Mouse (Mus musculus) CH12F3 (cell line): Measurements from ENCODE around the gene Spag6.

Source experiments
- in situ Hi-C: fragments of 300-500 bp; cut with MboI; formaldehyde crosslinking; loops from 2 replicates; pipeline ENCODE4 v1.14.3; 2020; ENCODE audit warnings: low sequenced_read_pairs

Gene Spag6

DNA sequence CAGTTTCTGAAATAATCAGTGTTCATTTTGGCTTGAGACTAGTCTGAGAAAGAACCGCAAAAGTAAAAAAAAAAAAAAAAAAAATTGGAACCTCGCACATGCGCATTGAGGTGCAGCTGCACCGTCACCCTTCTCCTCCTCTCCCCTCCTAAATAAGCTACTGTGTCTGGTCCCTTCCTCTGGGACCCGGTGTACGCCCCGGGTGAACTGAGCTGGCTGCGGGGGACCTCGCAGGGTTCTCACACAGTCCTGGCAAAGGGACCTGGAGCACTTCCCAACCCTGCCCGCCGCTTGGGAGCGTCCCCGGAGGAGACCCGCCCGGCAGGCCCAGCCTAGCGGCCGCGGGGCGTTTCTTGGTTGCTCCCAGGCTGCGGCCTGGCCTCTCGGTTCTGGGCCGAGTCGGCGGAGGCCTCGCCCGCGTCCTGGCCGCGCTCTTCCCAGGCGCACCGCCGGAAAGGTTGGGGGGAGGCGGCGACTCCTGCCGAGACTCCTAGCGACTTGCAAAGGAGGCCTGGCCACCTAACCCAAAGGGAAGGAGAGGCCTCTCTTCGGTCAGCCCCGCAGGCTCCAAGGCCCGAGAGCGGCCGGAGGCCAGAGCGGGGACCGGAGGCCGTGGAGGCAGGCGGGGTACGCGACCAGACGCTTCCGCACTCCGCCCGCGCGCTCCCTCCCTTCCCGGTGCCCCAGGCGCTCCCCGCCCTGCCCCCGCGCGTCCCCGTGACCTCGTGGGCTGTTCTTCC is at the start of gene Spag6:
Spag6 (plus strand) TSS at position 162 of the 740 bp plus-strand sequence.
- in situ Hi-C loops = no loop called here

DNA sequence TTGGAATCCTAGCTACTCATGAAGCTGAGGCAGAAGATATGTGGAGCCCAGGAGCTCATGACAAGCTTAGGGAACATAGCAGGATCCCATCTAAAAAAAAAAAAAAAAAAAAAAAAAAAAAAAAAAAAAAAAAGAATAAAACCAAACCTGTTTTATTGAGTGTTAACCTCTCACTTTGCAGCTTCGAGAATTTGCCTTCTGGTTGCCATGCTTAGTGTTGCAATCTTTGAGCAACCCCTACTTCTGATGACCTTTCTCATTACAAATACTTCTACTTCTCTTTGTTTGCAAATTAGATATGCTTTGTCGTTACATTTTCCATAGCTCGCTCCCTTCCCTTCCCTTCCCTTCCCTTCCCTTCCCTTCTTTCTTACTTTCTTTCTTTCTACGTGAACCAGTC is 45.3 kb upstream of the Spag6 start:
- in situ Hi-C loops = no loop called here

DNA sequence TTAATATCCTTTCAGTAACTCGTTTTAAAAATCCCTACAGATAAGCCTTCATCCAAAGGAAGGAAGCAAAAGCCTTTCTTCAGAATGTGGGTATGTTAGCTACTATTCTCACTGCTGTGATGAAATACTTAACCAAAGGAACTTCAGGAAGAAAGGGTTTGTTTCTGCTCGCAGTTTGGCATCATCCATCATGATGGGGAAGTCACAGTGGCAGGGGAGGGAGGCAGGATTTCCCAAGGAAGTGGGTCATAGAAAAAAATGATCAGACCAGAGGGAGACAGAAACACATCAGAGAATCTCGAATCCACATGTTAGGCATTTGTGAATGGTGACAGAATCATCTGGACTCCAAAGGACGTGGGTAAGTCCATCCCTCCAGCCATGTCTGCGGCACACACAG is 39.0 kb upstream of the Spag6 start:
- in situ Hi-C loops = no loop called here

DNA sequence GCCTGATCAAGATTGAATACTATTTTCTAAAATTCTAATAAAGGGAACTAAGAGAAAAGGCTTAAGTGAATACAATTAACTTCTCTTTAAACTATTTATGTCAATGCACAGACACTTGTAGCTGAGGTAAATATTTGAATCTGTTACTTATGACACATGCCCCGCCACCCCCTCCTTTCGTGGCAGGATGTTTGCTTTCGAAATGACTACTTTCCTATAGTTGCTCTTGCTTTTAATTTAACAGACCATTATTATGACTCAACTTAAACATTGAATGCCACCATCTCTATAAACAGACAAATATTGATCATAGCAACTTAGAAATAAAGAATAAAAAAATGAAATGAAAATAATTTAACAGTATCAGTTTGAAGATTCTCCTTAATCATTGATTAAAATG is 29.8 kb upstream of the Spag6 start:
- in situ Hi-C loops = no loop called here

DNA sequence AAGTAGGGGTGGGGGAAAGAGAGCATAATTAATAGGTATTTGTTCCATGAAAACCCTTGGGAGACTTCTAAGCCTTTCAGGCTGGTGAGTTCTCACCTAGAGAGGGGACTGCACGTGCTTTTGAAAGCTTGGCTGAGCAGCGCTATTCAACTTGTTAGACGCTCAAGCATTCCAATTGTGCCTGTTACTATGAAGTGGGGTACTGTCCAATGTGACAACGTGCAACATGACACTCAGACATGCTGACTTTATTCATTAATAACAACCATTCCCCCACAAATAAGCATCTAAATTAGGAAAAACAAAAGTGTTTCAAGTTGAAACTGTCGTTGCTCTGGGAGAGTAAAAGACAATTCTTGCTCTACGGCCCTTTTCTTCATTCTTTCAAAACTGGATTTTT is 22.8 kb upstream of the Spag6 start:
- in situ Hi-C loops = no loop called here

DNA sequence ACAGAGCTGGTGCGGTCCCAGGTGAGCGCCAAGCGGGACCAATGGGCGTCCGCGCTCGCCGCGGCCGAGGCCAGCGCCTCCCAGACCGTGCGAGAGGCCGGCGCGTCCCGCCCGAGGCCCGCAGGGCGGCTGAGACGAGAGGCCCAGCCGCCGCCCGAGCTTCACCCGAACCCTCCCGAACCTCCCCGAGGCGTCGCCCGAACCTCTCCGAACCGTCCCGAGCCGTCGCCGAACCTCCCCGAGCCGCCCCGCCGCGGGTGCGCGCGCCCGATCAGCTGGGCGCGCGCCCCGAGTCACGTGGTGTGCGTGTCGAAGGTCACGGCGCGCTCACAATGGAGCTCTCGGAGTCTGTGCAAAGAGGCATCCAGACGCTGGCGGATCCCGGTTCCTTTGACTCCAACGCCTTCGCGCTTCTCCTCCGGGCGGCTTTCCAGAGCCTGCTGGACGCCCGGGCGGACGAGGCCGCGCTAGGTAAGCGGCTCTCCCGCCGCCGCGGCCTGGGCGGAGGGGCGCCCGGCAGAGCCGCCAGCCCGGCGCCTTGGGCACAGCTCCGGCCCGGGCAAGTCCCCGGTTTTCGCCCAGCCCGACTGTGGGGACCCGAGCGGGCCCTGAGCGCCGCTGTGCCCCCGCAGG is 21.6 kb upstream of the Spag6 start, which contains the start of gene Commd3:
Commd3 (plus strand) TSS at position 252 of the 633 bp plus-strand sequence.
- in situ Hi-C loops = no loop called here

DNA sequence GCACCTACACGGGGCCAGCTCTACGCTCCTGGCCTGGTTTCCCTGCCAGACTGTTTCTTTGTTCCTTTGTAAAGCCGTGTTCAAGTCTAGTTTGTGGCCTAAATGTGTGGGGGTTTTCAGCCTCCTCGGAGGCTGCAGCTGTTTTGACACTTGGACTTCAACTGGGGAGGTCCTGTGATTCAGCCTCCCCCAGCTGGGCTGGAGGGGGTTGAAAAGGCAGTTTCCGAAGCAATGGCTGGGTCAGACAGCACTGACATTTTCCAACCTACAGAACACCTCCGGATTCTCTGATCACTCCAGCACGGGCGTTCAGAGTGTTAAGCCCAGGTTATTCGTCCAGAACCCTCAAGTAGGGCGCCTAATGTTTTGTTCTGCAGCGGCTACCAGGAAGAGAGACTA is 21.1 kb upstream of the Spag6 start:
- in situ Hi-C loops = no loop called here

DNA sequence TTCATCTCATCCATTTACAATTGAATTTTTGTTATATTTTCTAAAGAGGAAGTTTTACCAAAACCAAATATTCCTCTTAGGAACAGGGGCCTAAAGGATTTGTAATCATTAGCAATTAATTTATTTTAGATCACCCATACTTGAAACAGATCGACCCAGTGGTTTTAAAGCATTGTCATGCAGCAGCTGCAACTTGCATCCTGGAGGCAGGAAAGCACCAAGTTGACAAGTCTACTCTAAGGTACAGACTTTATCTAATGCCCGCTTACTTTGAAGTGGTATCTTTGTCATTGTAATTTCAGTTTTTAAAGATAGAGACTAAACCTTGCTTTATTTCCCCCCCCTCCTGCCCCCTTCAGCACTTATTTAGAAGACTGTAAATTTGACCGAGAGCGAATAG is 20.1 kb upstream of the Spag6 start:
- in situ Hi-C loops = no loop called here

DNA sequence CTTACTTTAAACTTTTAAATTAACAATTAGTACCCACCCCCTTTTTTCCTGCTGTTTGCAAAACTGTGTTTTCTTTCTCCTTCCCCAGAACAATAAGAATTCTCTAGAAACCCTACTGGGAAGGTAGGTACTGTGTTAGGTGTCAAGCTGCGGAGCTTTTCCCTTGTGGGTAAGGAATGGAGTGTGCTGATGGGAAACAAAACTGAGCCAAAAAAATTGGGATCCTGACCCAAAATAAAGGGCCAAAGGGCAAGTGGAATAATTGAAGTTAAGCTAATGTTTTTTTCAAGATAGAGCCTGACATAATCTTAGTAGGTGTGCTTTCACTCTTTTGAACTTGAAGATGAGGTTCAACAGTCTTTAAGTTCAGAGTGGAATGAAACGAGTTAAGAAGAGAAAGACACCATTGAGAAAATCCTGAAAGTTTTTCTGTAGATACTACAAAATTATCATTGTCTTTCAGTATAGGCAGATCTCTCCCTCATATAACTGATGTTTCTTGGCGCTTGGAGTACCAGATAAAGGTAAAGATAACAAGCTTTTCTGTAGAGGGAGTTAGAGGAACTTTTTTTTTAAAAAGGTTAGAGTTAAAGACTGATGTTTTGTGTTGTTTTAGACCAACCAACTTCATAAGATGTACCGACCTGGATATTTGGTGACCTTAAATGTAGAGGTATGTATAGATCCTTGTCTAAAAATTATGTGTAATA is 19.5 kb upstream of the Spag6 start:
- in situ Hi-C loops = no loop called here

DNA sequence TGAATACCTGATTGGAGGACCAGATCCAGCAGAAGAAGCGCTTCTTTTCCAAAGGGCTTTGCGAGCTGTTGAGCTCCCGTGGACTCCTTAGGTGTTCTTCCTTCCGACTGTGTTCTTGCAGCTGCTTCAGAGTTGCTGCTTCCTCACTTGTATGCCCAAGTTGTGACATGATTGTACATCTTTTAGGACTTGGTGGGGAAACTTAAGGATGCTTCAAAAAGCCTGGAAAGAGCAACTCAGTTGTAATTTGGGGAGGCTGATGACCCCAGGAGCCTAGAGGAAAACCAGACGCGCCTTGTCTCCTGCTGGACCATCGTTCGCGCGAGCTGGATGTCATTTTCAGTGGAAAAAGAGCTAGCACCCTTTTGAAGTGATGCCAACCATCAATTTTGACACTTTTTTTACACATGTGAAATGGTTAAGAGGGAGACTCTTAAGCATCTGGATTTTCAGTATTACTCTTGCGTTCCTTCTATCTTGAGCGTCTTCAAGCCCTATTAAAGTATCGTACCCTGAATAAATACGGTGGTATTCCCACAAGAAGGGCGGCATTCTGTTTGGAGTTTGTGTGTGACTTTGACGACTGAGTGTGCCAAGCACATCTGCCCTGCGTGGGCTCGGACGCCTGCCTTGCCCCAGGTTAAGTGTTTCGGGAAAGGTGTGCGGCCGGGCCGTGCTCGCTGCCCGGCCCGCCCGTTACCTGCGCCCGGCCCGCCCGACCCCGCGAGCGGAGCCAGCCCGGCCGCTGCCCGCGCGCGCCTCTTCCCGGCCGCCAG is 18.0 kb upstream of the Spag6 start:
- in situ Hi-C loops = no loop called here

DNA sequence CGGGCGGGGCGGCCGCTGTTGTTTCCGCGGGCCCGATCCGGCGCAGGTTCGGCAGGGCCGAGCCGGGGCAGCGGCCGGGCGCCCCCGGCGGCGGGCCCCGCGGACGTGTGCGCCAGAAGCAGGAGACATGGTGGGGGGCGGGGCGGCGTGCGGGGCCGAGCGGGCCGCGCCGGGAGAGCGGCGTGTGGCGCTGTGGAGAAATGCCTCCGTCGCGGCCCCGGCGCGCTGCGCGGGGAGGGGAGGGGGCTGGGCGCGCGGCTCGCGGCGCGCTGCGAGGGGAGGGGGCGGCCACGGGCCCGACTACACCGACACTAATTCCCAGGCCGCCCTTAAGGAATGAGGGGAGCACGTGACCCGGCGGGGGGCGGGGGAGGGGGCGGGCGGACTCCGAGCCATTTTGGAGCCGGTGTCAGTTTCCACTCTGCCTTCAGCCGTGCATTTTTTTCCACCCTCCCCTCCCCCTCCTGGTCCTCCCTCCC is 17.3 kb upstream of the Spag6 start:
- in situ Hi-C loops = no loop called here

DNA sequence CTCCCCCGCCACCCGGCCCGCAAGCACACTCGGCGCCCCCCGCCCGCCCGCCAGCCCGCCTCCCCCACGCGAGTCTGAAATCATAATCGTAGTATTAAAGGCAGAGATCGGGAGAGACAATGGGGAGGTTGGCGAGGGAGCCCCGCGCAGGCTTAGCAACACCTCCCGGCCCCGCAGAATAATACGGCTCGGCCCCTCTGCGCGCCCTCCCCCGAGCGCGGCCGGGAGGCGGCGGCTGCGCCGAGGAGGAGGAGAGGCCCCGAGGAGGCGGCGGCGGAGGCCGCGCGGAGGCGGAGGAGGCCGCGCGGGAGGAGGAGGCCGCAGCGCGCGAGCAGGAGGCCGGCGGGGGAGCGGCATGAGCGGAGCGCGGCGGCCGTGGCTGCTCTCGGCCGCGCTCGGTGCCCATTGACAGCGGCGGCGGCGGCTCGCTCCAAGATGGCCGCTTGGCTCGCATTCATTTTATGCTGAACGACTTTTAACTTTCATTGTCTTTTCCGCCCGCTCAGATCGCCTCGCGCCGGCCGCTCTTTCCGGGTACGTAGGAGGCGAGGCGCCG is 16.8 kb upstream of the Spag6 start, which contains the start of gene Bmi1:
Bmi1 (plus strand) TSS at position 83 of the 556 bp plus-strand sequence.
- in situ Hi-C loops = no loop called here

DNA sequence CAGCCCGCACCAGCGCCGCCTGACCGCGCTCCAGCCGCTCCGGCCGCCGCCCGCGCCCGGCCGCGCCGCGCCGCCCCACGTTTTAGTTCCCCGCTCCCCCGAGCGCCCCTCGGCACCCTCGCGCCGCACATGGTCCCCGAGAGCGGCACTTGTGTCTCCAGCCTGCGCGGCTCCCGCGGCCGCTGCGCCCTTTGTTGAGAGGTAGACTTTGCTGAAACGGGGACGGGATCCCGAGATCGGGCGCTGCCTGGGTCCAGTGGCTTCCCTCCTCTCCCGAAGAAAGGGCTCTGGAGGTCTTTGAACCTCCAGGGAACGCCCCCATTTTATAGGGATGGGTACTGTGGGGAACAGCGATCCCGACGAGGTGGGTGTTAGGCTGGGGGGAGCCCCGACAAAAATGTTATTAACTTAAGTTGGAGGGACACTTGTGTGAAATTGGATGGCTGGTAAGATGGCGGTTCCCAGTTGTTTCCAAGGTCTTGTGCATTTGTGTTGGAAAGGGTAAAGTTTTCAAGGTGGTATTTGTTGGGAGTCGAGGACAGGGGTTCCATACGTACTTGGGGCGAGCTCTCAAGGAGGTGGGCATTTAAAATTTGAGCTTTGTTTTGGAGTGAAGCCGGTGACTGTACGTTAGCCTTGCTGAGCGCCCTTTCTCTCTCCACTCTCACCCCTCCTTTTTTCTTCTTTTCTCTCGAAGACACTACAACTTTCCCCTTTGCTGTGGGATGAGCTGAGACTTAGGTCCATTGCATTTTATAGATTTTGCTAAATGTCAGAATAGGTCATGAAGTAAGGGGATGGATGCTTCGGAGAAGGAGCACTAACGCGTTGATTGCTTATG is 16.0 kb upstream of the Spag6 start:
- in situ Hi-C loops = no loop called here

DNA sequence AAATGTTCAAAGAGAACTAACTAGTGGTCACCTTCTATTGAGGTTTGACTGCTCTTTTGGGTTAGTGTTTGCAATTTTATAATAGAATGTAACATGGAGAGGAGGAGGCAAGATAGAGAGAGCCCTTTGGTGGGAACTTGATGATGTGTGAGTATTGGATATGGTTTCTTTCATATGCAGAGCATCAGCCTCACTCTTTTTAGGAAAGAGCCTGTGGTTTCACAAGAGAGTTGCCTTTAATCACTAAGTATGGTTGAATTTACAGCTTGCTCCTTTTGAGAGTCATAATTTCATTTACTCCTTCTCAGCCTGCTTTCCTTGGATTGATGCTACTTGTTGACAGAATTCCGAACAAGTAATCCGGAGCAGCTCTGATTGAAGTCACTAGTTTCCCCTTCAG is 14.1 kb upstream of the Spag6 start:
- in situ Hi-C loops = no loop called here

DNA sequence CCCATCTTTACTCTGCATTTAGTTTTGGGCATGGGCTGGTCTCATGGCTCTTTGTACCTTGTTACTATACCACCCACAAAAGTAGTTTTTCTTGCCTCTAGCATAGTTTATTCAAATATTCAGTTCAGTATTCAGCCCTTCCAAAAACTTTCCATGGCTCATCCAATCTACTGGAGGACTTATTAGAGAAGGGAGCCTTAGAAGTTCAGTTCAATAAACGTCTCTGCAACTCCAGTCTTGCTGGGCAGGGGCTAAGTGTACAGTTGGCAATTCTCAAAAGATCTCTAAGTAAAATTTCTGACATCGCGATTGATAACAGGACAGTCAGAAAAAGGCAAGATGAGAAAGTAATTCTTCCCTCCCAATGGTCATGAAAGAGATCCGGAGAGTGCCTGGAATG is 13.3 kb upstream of the Spag6 start:
- in situ Hi-C loops = no loop called here

DNA sequence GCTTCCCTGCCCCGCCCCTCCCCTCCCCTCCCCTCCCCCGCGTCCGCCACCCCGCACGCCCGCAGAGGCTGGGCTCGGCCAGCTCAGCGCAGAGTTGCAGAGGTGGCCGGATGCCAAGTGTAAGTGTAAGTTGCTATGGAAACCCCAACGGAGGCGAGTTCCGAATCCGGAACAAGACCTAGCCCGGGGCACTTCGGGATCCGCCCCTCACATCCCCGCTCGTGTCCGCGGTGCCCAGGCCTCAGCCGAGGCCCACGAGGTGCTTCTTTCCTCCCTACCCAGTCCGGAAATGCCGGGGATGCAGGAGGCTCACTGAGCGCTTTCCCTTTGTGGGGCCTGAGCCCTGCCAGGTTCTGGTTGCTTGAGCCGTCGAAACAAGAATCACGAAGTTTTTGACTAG is 12.9 kb upstream of the Spag6 start:
- in situ Hi-C loops = no loop called here

DNA sequence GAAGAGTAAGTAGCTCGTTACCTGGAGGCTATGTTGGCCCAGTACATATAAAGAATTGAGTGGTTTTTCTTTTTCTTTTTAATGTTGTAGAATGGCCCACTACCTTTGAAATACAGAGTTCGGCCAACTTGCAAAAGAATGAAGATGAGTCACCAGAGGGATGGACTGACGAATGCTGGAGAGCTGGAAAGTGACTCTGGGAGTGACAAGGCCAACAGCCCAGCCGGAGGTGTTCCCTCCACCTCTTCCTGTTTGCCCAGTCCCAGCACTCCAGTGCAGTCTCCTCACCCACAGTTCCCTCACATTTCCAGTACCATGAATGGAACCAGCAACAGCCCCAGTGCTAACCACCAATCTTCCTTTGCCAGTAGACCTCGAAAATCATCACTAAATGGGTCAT is 9.8 kb upstream of the Spag6 start:
- in situ Hi-C loops = no loop called here

DNA sequence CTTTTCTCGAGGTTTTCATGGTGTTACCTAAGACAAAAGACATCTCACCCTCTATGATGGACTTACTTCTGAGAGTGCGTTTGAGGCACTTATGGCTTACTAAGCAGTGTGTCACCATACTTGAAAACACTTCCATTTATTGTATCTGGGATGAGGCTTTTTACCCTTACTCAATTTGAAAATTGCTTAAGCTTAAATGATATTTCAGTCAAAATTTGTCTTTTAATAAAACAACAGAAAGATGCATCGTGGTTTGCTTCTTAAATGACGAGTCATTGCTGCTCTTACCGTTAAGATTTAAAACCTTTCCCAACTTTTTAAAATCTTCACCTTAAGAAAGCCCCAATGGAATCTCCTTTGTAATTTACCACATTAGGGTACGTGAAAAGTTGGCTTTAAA is 7.4 kb upstream of the Spag6 start:
- in situ Hi-C loops = no loop called here

DNA sequence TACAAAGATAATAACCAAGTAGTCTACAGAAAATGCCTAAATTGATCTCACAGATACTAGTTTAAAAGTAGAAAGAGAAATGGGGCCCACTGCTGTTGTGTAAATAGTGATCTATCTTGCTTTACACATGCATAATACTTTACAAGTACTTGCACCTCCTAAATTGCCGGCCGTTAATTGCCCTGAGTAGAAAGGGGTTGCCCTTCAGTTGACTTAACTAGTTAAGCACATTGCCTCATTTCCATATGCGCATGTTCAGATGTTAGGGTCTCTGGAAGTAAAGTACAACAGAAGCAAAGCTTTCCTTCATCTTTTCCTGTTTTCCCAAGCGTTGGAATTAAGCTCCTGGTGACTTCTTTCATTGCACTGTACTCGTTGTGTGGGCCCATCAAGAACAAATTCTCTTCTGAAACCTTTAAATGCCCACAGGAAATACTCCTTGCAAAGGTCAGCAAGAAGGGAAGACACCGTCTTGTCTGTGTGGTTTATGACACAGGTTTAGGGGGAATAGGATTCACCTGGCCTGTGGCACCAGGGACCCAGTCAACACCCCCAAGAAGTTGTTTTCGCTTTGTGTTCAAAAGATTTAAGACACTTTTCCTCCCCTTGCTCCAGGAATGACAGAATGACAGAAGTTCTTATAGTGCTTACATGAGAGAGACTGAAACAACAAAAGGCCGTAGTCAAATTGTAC is 6.9 kb upstream of the Spag6 start:
- in situ Hi-C loops = no loop called here
